Mouse (Mus musculus) kidney, postnatal 0 days (tissue): ENCODE results near the gene 2210407C18Rik. TPM values are rescaled to one million over a fixed set of nuclear protein-coding genes. Genes with fewer than 3 reads are reported as not detected.

Experiments used
- ATAC-seq: fragments of 200-750 bp; cut with Nextera tagmentation; replicated peaks from 2 replicates; pipeline ENCODE4 v1.8.0; 2017; ENCODE audit warnings: low read depth, moderate number of reproducible peaks, moderate TSS enrichment, moderate library complexity; ENCODE audit not compliant: low FRiP score
- DNase-seq: peaks from one replicate; pipeline ENCODE4 v3.0.0-alpha.2; 2016; ENCODE audit warnings: low spot score
- H3K27ac ChIP-seq: fragments of 300-500 bp; sonication (generic); 2 replicates; pipeline ENCODE4 v1.5.1; 2014; ENCODE audit warnings: mild to moderate bottlenecking
- H3K27me3 ChIP-seq: fragments of 300-500 bp; sonication (generic); 2 replicates; pipeline ENCODE4 v1.6.1; 2014; ENCODE audit warnings: low read length, mixed read lengths; ENCODE audit not compliant: insufficient read depth
- H3K36me3 ChIP-seq: fragments of 300-500 bp; sonication (generic); 2 replicates; pipeline ENCODE4 v1.6.1; 2014; ENCODE audit warnings: low read length, mixed read lengths; ENCODE audit not compliant: insufficient read depth
- H3K4me1 ChIP-seq: fragments of 300-500 bp; sonication (generic); replicated peaks from 2 replicates; pipeline ENCODE4 v1.6.1; 2014; ENCODE audit warnings: antibody characterized with exemption, low read length, mixed read lengths; ENCODE audit not compliant: insufficient read depth
- H3K4me2 ChIP-seq: fragments of 300-500 bp; sonication (generic); 2 replicates; pipeline ENCODE4 v1.6.1; 2014; ENCODE audit warnings: mild to moderate bottlenecking, low read length, moderate library complexity, mixed read lengths
- H3K4me3 ChIP-seq: fragments of 300-500 bp; sonication (generic); replicated peaks from 2 replicates; pipeline ENCODE4 v1.5.1; 2014; ENCODE audit warnings: low read depth, low read length
- H3K9ac ChIP-seq: fragments of 300-500 bp; sonication (generic); 2 replicates; pipeline ENCODE4 v1.6.1; 2014; ENCODE audit warnings: low read depth, low read length
- H3K9me3 ChIP-seq: fragments of 300-500 bp; sonication (generic); replicated peaks from 2 replicates; pipeline ENCODE4 v1.6.1; 2016; ENCODE audit warnings: low read length, inconsistent platforms, mixed read lengths
- CTCF ChIP-seq: IDR thresholded peaks from 2 replicates; pipeline ENCODE4 v1.5.1; 2016; ENCODE audit warnings: antibody characterized with exemption, low read depth, mild to moderate bottlenecking, moderate library complexity
- WGBS: fragments of 180-500 bp; shearing (Covaris S2); extraction: QIAGEN DNeasy Blood & Tissue Kit; methylation state at CpG from one replicate; pipeline ENCODE4 v1.1.7; 2014; 5-methylcytosine and 5-hydroxymethylcytosine counted together
- polyA plus RNA-seq: library from polyadenylated mRNA; unstranded; fragments of >200 nt; fragmentation: Nextera tagmentation; extraction: Ambion mirVana; gene quantifications from 2 replicates; pipeline ENCODE4 v1.2.1, GENCODE M21; 2015

The 2210407C18Rik gene
- polyA plus RNA-seq, 1 experiment from 2014 or later: not detected

DNA sequence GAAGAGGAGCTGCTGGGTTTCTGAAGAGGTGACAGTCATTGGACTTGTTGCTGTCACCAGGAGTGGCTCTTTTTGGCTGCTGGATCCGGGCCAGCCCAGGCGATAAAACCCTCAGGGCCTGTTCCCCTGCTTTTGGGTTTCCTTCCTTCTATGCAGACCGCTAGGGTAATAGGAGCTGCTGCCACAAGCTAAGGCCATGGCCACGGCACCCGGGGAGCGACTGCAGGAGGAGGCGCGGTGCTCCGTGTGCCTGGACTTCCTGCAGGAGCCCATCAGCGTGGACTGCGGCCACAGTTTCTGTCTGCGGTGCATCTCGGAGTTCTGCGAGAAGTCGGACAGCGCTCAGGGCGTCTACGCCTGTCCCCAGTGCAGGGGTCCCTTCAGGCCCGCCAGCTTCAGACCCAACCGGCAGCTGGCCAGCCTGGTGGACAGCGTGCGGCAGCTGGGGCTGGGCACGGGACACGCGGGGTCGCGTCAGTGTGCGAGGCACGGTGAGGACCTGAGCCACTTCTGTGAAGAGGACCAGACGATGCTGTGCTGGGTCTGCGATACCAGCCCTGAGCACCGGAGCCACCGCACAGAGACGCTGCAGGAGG is 24.5 kb upstream of the 2210407C18Rik start, which contains the start of gene Trim58:
Gene Trim58 (plus strand): TSS at position 194 of the 596 bp plus-strand sequence.
- H3K9me3 ChIP-seq: no peaks in the 10 kb centered on the region
- 4% methylated on average over 34 of the region's 34 CpGs for WGBS
- H3K4me3 ChIP-seq: peak within 1 kb of the TSS; percentile 20
- peak within 1 kb of the TSS; percentile 57 for H3K4me2 ChIP-seq
- H3K36me3 ChIP-seq: no peaks in the 10 kb centered on the region
- H3K27me3 ChIP-seq: 0 out of 2 replicates have a peak, but pooled peaks cover 10% of the 10 kb centered on the region
- ATAC-seq: no peak; the same call in 1 of the 2 replicates
- TF ChIP-seq CTCF: no peak
- H3K4me1 ChIP-seq: no peaks in the 10 kb centered on the region
- DNase-seq: peak; percentile 34
- peak within 1 kb of the TSS; percentile 18; the same call in 1 of the 2 replicates for H3K9ac ChIP-seq
- H3K27ac ChIP-seq: no peak within 1 kb of the TSS

- Histone ChIP-seq H3K27ac (no peak overlapping the region), H3K4me3 (no peak overlapping the region), H3K4me1 (no peaks in the 10 kb centered on the region), H3K27me3 (0 out of 2 replicates have a peak, but pooled peaks cover 10% of the 10 kb centered on the region), H3K9me3 (no peaks in the 10 kb centered on the region), H3K9ac (no peak overlapping the region), H3K36me3 (no peaks in the 10 kb centered on the region), H3K4me2 (no peak overlapping the region)
- DNase-seq (no peak), ATAC-seq (no peak)
- TF ChIP-seq CTCF: no peak
- whole genome bisulfite sequencing: 36% methylated on average over 7 of the region's 7 CpGs
Observed at GRCm38 (mm10) chr11:58638176-58638701, 22.4 kb upstream of the 2210407C18Rik start.

DNA sequence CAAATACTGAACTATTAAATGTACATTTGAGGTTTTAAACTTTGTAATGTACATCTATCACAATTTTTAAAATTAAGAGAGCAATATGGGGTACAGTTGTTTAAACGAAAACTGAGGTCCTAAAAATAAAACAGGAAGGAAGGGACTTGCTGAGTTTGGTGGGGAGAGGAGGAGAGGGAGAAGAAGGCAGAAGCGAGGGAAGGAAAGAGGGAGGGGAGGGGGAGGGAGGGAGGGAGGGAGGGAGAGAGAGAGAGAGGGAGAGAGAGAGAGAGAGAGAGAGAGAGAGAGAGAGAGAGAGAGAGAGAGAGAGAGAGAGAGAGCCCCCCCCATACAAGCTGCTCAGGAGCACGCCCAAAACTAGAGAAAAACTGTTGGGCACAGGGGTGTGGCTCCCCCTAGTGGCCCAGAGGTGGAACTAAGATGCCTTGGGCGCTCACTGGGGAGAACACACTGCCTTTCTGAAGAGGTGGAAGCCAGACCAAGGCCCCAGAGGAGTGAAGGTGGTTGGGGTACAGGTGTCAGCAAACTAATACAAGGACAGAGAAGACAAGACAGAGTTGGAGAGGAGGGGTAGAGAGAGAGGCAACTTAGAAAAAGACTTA is 20.6 kb upstream of the 2210407C18Rik start:
- Histone ChIP-seq H3K27ac (no peak overlapping the region), H3K36me3 (no peaks in the 10 kb centered on the region), H3K4me1 (no peaks in the 10 kb centered on the region), H3K9ac (no peak overlapping the region), H3K9me3 (no peaks in the 10 kb centered on the region), H3K4me2 (no peak overlapping the region), H3K4me3 (no peak overlapping the region), H3K27me3 (0 out of 2 replicates have a peak, but pooled peaks cover 10% of the 10 kb centered on the region)
- 24% methylated on average over 4 of the region's 4 CpGs for WGBS
- peak; percentile 78 for TF ChIP-seq CTCF
- ATAC-seq (no peak), DNase-seq (peak; percentile 73)

GRCm38 (mm10) chr11:58634878-58635277 is 19.0 kb upstream of the 2210407C18Rik start:
- ATAC-seq: no peak
- no peak for TF ChIP-seq CTCF
- Histone ChIP-seq H3K27ac (no peak overlapping the region), H3K4me2 (no peak overlapping the region), H3K36me3 (no peaks in the 10 kb centered on the region), H3K9me3 (no peaks in the 10 kb centered on the region), H3K9ac (no peak overlapping the region), H3K27me3 (no peaks in the 10 kb centered on the region), H3K4me1 (no peaks in the 10 kb centered on the region), H3K4me3 (no peak overlapping the region)
- 61% methylated on average over 4 of the region's 4 CpGs for WGBS
- DNase-seq: no peak

DNA sequence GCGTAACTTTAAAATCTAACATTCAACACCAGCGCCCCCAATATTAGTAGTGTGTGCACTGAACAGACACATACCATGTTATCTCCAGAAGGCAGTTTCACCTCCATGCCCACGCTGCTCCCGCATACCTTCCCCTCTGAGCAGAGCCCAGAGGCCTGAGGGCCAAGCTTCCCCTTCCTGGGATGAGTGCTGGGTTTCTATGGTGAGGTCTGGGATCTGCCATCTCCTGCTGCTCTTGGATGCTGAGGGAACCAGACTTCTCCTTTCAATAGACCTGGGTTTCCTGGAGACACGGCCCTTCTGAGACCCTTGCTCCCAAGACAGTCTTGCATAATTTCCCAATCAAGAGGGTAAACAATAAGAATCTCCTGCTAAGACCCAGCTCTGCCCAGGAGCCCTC is 14.5 kb upstream of the 2210407C18Rik start, which contains the start of gene Olfr323:
Gene Olfr323 (minus strand): TSS at position 101 of the 400 bp plus-strand sequence.
- 69% methylated on average over 5 of the region's 5 CpGs for WGBS
- Histone ChIP-seq H3K27ac (no peak within 1 kb of the TSS), H3K4me3 (no peak within 1 kb of the TSS), H3K9me3 (no peaks in the 10 kb centered on the region), H3K4me2 (no peak within 1 kb of the TSS), H3K36me3 (no peaks in the 10 kb centered on the region), H3K4me1 (no peaks in the 10 kb centered on the region), H3K9ac (no peak within 1 kb of the TSS), H3K27me3 (no peaks in the 10 kb centered on the region)
- TF ChIP-seq CTCF: no peak
- no peak for DNase-seq
- ATAC-seq: no peak

GRCm38 (mm10) chr11:58626146-58626545 is 10.3 kb upstream of the 2210407C18Rik start:
- no peak overlapping the region for H3K4me3 ChIP-seq
- H3K4me1 ChIP-seq: no peaks in the 10 kb centered on the region
- TF ChIP-seq CTCF: no peak
- no peak for ATAC-seq
- no peaks in the 10 kb centered on the region for H3K9me3 ChIP-seq
- no peak for DNase-seq
- H3K27me3 ChIP-seq: no peaks in the 10 kb centered on the region
- 44% methylated on average over 4 of the region's 4 CpGs for WGBS
- no peak overlapping the region for H3K9ac ChIP-seq
- H3K4me2 ChIP-seq: no peak overlapping the region
- no peaks in the 10 kb centered on the region for H3K36me3 ChIP-seq
- no peak overlapping the region for H3K27ac ChIP-seq
